Mouse (Mus musculus) stomach, embryonic 15.5 days (tissue): ENCODE results near the gene Otud4. TPM values are rescaled to one million over a fixed set of nuclear protein-coding genes. Genes with fewer than 3 reads are reported as not detected.

Experiments
- ATAC-seq: fragments of 200-750 bp; cut with Nextera tagmentation; 2 replicates; pipeline ENCODE4 v1.8.0; 2017; ENCODE audit warnings: low read depth, moderate number of reproducible peaks, moderate TSS enrichment; ENCODE audit not compliant: insufficient read depth, low FRiP score
- H3K27ac ChIP-seq: fragments of 300-500 bp; sonication (generic); 2 replicates; pipeline ENCODE4 v1.5.1; 2015; ENCODE audit warnings: mild to moderate bottlenecking, inconsistent platforms
- H3K27me3 ChIP-seq: fragments of 300-500 bp; sonication (generic); replicated peaks from 2 replicates; pipeline ENCODE4 v1.6.1; 2015; ENCODE audit warnings: inconsistent platforms
- H3K36me3 ChIP-seq: fragments of 300-500 bp; sonication (generic); 2 replicates; pipeline ENCODE4 v1.6.1; 2015; ENCODE audit warnings: inconsistent platforms
- H3K4me1 ChIP-seq: fragments of 300-500 bp; sonication (generic); 2 replicates; pipeline ENCODE4 v1.6.1; 2015; ENCODE audit warnings: inconsistent platforms
- H3K4me2 ChIP-seq: fragments of 300-500 bp; sonication (generic); 2 replicates; pipeline ENCODE4 v1.6.1; 2015; ENCODE audit warnings: mild to moderate bottlenecking, inconsistent platforms
- H3K4me3 ChIP-seq: fragments of 300-500 bp; sonication (generic); replicated peaks from 2 replicates; pipeline ENCODE4 v1.5.1; 2015; ENCODE audit warnings: inconsistent platforms
- H3K9ac ChIP-seq: fragments of 300-500 bp; sonication (generic); 2 replicates; pipeline ENCODE4 v1.6.1; 2015; ENCODE audit warnings: inconsistent platforms
- H3K9me3 ChIP-seq: fragments of 300-500 bp; sonication (generic); 2 replicates; pipeline ENCODE4 v1.6.1; 2016; ENCODE audit warnings: inconsistent platforms
- WGBS: fragments of 180-500 bp; shearing (Covaris S2); methylation state at CpG from one replicate; pipeline ENCODE4 v1.1.7; 2015; 5-methylcytosine and 5-hydroxymethylcytosine counted together
- polyA plus RNA-seq: library from polyadenylated mRNA; unstranded; fragments of >200 nt; fragmentation: Nextera tagmentation; extraction: Ambion mirVana; gene quantifications from 2 replicates; pipeline ENCODE4 v1.2.1, GENCODE M21; 2015

Otud4 gene
- polyA plus RNA-seq, 1 experiment from 2014 or later, result 13.3 TPM

GRCm38 (mm10) chr8:79620000-79620399 is 19.4 kb upstream of the Otud4 start:
- peak overlapping the region; percentile 49 for H3K27ac ChIP-seq
- H3K4me3 ChIP-seq, result no peak overlapping the region

GRCm38 (mm10) chr8:79620489-79621276 is 18.7 kb upstream of the Otud4 start:
- no peak overlapping the region for H3K4me2 ChIP-seq
- H3K27ac ChIP-seq, result peak overlapping the region; percentile 49; the same call in 1 of the 2 replicates
- no peaks in the 10 kb centered on the region for H3K9me3 ChIP-seq
- H3K27me3 ChIP-seq, result no peaks in the 10 kb centered on the region
- no peak; the same call in 1 of the 2 replicates for ATAC-seq
- H3K36me3 ChIP-seq, result no peaks in the 10 kb centered on the region
- H3K4me3 ChIP-seq, result no peak overlapping the region
- WGBS, result 35% methylated on average over 9 of the region's 9 CpGs
- no peak overlapping the region for H3K9ac ChIP-seq
- H3K4me1 ChIP-seq, result peaks cover 11% of the 10 kb centered on the region

More at GRCm38 (mm10) chr8:79620000-79620399, 19.4 kb upstream of the Otud4 start:
- Histone ChIP-seq H3K4me1 (peaks cover 11% of the 10 kb centered on the region), H3K9ac (no peak overlapping the region), H3K4me2 (no peak overlapping the region), H3K27me3 (no peaks in the 10 kb centered on the region), H3K9me3 (no peaks in the 10 kb centered on the region), H3K36me3 (no peaks in the 10 kb centered on the region)
- 2% methylated on average over 3 of the region's 3 CpGs for WGBS
- peak; percentile 71 for ATAC-seq

- Histone ChIP-seq H3K27ac (no peak overlapping the region), H3K4me2 (no peak overlapping the region), H3K4me1 (peaks cover 11% of the 10 kb centered on the region), H3K36me3 (no peaks in the 10 kb centered on the region), H3K9ac (no peak overlapping the region), H3K4me3 (no peak overlapping the region), H3K27me3 (no peaks in the 10 kb centered on the region), H3K9me3 (no peaks in the 10 kb centered on the region)
- WGBS, result 61% methylated on average over 11 of the region's 11 CpGs
- no peak for ATAC-seq
Measured at GRCm38 (mm10) chr8:79622346-79622745, 17.1 kb upstream of the Otud4 start.

GRCm38 (mm10) chr8:79623351-79623750 is 16.1 kb upstream of the Otud4 start:
- Histone ChIP-seq H3K4me3 (no peak overlapping the region), H3K4me2 (no peak overlapping the region), H3K27me3 (no peaks in the 10 kb centered on the region), H3K9ac (no peak overlapping the region), H3K4me1 (peaks cover 11% of the 10 kb centered on the region), H3K36me3 (no peaks in the 10 kb centered on the region), H3K9me3 (no peaks in the 10 kb centered on the region), H3K27ac (no peak overlapping the region)
- ATAC-seq, result no peak
- WGBS, result 91% methylated on average over 12 of the region's 12 CpGs

GRCm38 (mm10) chr8:79624416-79624815 is 15.0 kb upstream of the Otud4 start:
- Histone ChIP-seq H3K27ac (no peak overlapping the region), H3K9me3 (no peaks in the 10 kb centered on the region), H3K27me3 (no peaks in the 10 kb centered on the region), H3K9ac (no peak overlapping the region), H3K4me3 (no peak overlapping the region), H3K36me3 (no peaks in the 10 kb centered on the region), H3K4me1 (peaks cover 11% of the 10 kb centered on the region), H3K4me2 (no peak overlapping the region)
- no peak for ATAC-seq
- WGBS, result 79% methylated on average over 4 of the region's 4 CpGs

- Histone ChIP-seq H3K9ac (no peak overlapping the region), H3K4me3 (no peak overlapping the region), H3K36me3 (no peaks in the 10 kb centered on the region), H3K4me2 (no peak overlapping the region), H3K27me3 (no peaks in the 10 kb centered on the region), H3K27ac (no peak overlapping the region), H3K9me3 (no peaks in the 10 kb centered on the region), H3K4me1 (no peaks in the 10 kb centered on the region)
- no peak for ATAC-seq
- 71% methylated on average over 5 of the region's 5 CpGs for WGBS
Measured at GRCm38 (mm10) chr8:79626213-79626612, 13.2 kb upstream of the Otud4 start.

GRCm38 (mm10) chr8:79635491-79635890 is 3.9 kb upstream of the Otud4 start:
- H3K4me3 ChIP-seq, result no peak overlapping the region
- H3K9me3 ChIP-seq, result no peaks in the 10 kb centered on the region
- ATAC-seq, result no peak
- H3K4me2 ChIP-seq, result no peak overlapping the region
- H3K27ac ChIP-seq, result no peak overlapping the region
- H3K9ac ChIP-seq, result no peak overlapping the region
- H3K4me1 ChIP-seq, result no peaks in the 10 kb centered on the region
- no peaks in the 10 kb centered on the region for H3K36me3 ChIP-seq
- H3K27me3 ChIP-seq, result no peaks in the 10 kb centered on the region
- 81% methylated on average over 1 of the region's 1 CpGs for WGBS

GRCm38 (mm10) chr8:79636151-79636550 is 3.3 kb upstream of the Otud4 start:
- Histone ChIP-seq H3K36me3 (no peaks in the 10 kb centered on the region), H3K27ac (no peak overlapping the region), H3K4me3 (no peak overlapping the region), H3K27me3 (no peaks in the 10 kb centered on the region), H3K9ac (no peak overlapping the region), H3K4me1 (peaks cover 2% of the 10 kb centered on the region; the same call in 1 of the 2 replicates), H3K4me2 (no peak overlapping the region), H3K9me3 (no peaks in the 10 kb centered on the region)
- ATAC-seq, result no peak
- WGBS, result 47% methylated on average over 1 of the region's 1 CpGs

GRCm38 (mm10) chr8:79637237-79637636 is 2.2 kb upstream of the Otud4 start:
- 80% methylated on average over 3 of the region's 3 CpGs for WGBS
- Histone ChIP-seq H3K36me3 (no peaks in the 10 kb centered on the region), H3K9me3 (no peaks in the 10 kb centered on the region), H3K9ac (no peak overlapping the region), H3K27me3 (no peaks in the 10 kb centered on the region), H3K4me3 (no peak overlapping the region), H3K27ac (no peak overlapping the region), H3K4me2 (no peak overlapping the region), H3K4me1 (peaks cover 13% of the 10 kb centered on the region; the same call in 1 of the 2 replicates)
- ATAC-seq, result no peak

GRCm38 (mm10) chr8:79638001-79638706 is 1.3 kb upstream of the Otud4 start:
- WGBS, result 2% methylated on average over 11 of the region's 11 CpGs
- H3K4me2 ChIP-seq, result peak overlapping the region; percentile 84
- H3K9ac ChIP-seq, result peak overlapping the region; percentile 73; the same call in 1 of the 2 replicates
- H3K4me1 ChIP-seq, result peaks cover 17% of the 10 kb centered on the region
- H3K27me3 ChIP-seq, result no peaks in the 10 kb centered on the region
- peak overlapping the region; percentile 96 for H3K4me3 ChIP-seq
- H3K9me3 ChIP-seq, result no peaks in the 10 kb centered on the region
- H3K27ac ChIP-seq, result peak overlapping the region; percentile 92
- no peak for ATAC-seq
- no peaks in the 10 kb centered on the region for H3K36me3 ChIP-seq

GRCm38 (mm10) chr8:79638707-79639549 is 490 bp upstream of the Otud4 start:
- Histone ChIP-seq H3K4me3 (peak overlapping the region; percentile 96), H3K27me3 (no peaks in the 10 kb centered on the region), H3K36me3 (no peaks in the 10 kb centered on the region), H3K9ac (peak overlapping the region; percentile 90), H3K27ac (peak overlapping the region; percentile 97), H3K9me3 (no peaks in the 10 kb centered on the region), H3K4me2 (peak overlapping the region; percentile 84), H3K4me1 (peaks cover 17% of the 10 kb centered on the region)
- WGBS, result under 1% methylated on average over 69 of the region's 77 CpGs
- ATAC-seq, result peak; percentile 100
